Mouse (Mus musculus) limb, embryonic 11.5 days (tissue): ENCODE data around the gene Slc26a10. TPM values are rescaled to one million over a fixed set of nuclear protein-coding genes. Genes with fewer than 3 reads are reported as not detected.

Source experiments
- ATAC-seq: fragments of 200-750 bp; cut with Nextera tagmentation; 2 replicates; pipeline ENCODE4 v1.8.0; 2017; ENCODE audit warnings: low read depth; ENCODE audit not compliant: insufficient number of reproducible peaks, low FRiP score, low TSS enrichment
- DNase-seq: peaks from one replicate; pipeline ENCODE4 v3.0.0-alpha.2; 2015; ENCODE audit warnings: low spot score
- H3K27ac ChIP-seq: fragments of 300-500 bp; sonication (generic); replicated peaks from 2 replicates; pipeline ENCODE4 v1.5.1; 2014; ENCODE audit warnings: low read depth, mild to moderate bottlenecking, low read length
- H3K27me3 ChIP-seq: fragments of 300-500 bp; sonication (generic); 2 replicates; pipeline ENCODE4 v1.6.1; 2014; ENCODE audit warnings: mild to moderate bottlenecking, low read length, mixed read lengths; ENCODE audit not compliant: control insufficient read depth, insufficient read depth
- H3K36me3 ChIP-seq: fragments of 300-500 bp; sonication (generic); 2 replicates; pipeline ENCODE4 v1.6.1; 2014; ENCODE audit warnings: mild to moderate bottlenecking, low read length, moderate library complexity, mixed read lengths; ENCODE audit not compliant: control insufficient read depth, insufficient read depth
- H3K4me1 ChIP-seq: fragments of 300-500 bp; sonication (generic); 2 replicates; pipeline ENCODE4 v1.6.1; 2014; ENCODE audit warnings: low read length, mixed read lengths; ENCODE audit not compliant: control insufficient read depth, insufficient read depth
- H3K4me2 ChIP-seq: fragments of 300-500 bp; sonication (generic); 2 replicates; pipeline ENCODE4 v1.6.1; 2014; ENCODE audit warnings: low read depth, mild to moderate bottlenecking, moderate library complexity; ENCODE audit not compliant: severe bottlenecking
- H3K4me3 ChIP-seq: fragments of 300-500 bp; sonication (generic); 2 replicates; pipeline ENCODE4 v1.5.1; 2014; ENCODE audit warnings: low read depth, low read length
- H3K9ac ChIP-seq: fragments of 300-500 bp; sonication (generic); 2 replicates; pipeline ENCODE4 v1.6.1; 2014; ENCODE audit warnings: mild to moderate bottlenecking, low read length
- H3K9me3 ChIP-seq: fragments of 300-500 bp; sonication (generic); 2 replicates; pipeline ENCODE4 v1.6.1; 2016; ENCODE audit warnings: low read length; ENCODE audit not compliant: control insufficient read depth
- WGBS: fragments of 180-500 bp; shearing (Covaris S2); extraction: QIAGEN DNeasy Blood & Tissue Kit; methylation state at CpG from one replicate; pipeline ENCODE4 v1.1.7; 2014; 5-methylcytosine and 5-hydroxymethylcytosine counted together
- polyA plus RNA-seq: library from polyadenylated mRNA; unstranded; fragments of >200 nt; fragmentation: Nextera tagmentation; extraction: Ambion mirVana; gene quantifications from 2 replicates; pipeline ENCODE4 v1.2.1, GENCODE M21; 2014

The Slc26a10 gene
- polyA plus RNA-seq, 1 experiment from 2014 or later = 2.7 TPM

DNA sequence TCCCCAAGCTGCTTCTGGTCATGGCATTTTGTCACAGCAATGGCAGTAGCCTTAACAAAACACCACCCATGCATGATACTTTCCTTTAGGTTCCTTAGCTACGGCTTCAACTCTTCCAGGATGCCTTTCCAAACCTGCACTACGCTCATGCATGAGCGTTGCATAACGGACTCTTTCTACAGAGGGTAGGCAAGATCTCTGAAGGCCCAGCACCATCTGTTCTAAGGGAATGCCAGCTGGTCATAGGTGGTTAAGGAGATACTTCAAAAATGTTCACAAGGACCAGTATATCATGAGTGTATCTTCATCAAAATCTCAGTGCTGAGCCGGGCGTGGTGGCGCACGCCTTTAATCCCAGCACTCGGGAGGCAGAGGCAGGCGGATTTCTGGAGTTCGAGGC, 36.0 kb upstream of the Slc26a10 start:
- Histone ChIP-seq H3K9me3 (no peaks in the 10 kb centered on the region), H3K4me2 (no peak overlapping the region), H3K27ac (no peak overlapping the region), H3K27me3 (no peaks in the 10 kb centered on the region), H3K4me3 (no peak overlapping the region), H3K4me1 (no peaks in the 10 kb centered on the region), H3K36me3 (no peaks in the 10 kb centered on the region), H3K9ac (no peak overlapping the region)
- WGBS = 94% methylated on average over 11 of the region's 11 CpGs
- DNase-seq = no peak
- no peak for ATAC-seq

DNA sequence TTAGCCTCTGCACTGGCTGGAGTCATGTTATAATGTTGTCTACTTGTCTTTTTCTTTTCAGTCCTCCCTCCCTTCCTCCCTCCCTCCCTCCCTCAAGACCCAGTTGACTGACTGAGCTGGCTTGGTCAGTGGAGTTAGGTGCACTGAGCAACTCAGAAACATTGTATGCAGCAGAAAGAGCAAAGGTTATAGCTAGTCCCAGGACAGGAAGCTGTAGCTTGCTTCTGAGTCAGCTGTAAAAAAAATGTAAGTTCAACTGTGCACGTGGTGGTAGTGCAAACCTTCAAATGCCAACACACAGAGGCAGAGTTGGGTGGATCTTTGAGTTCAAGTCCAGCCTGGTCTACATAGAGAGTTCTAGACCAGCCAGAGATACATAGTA, 34.0 kb upstream of the Slc26a10 start:
- Histone ChIP-seq H3K4me2 (no peak overlapping the region), H3K4me1 (no peaks in the 10 kb centered on the region), H3K4me3 (no peak overlapping the region), H3K27me3 (no peaks in the 10 kb centered on the region), H3K36me3 (no peaks in the 10 kb centered on the region; the same call in 1 of the 2 replicates), H3K27ac (no peak overlapping the region), H3K9ac (no peak overlapping the region), H3K9me3 (no peaks in the 10 kb centered on the region)
- DNase-seq = no peak
- WGBS = 54% methylated on average over 1 of the region's 1 CpGs
- no peak for ATAC-seq

DNA sequence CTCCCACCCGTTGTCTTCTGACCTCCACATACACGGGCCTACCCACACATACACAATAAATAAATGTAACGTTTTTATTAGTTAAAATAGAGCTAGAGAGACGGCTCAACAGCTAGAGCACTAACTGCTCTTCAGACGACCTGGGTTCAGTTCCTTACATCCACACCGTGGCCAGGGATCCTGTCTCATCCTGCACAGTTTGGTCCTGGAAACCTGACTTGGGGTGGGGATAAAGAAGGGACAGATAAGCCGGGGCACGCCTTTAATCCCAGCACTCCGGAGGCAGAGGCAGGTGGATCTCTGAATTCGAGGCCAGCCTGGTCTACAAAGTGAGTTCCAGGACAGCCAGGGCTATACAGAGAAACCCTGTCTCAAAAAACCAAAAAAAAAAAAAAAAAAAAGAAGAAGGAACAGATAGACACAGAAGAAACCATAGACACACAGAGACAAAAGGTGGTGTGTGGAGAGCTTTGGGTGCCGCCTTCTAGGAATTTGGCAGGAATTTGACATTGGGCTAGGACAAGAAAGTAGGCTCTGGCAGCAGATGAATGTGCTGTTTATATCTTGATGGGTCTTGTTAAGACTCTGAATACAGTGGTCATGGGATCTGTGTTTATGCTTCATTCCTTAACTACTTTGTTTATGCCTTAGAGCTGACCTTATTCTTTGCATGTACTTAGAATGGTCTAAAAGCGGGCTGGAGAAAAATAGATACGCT, 33.4 kb upstream of the Slc26a10 start:
- H3K4me1 ChIP-seq = no peaks in the 10 kb centered on the region
- no peak overlapping the region for H3K27ac ChIP-seq
- H3K4me2 ChIP-seq = no peak overlapping the region
- H3K9ac ChIP-seq = no peak overlapping the region
- DNase-seq (no peak), ATAC-seq (no peak)
- no peaks in the 10 kb centered on the region; the same call in 1 of the 2 replicates for H3K36me3 ChIP-seq
- no peak overlapping the region for H3K4me3 ChIP-seq
- H3K9me3 ChIP-seq = no peaks in the 10 kb centered on the region
- WGBS = 86% methylated on average over 13 of the region's 13 CpGs
- no peaks in the 10 kb centered on the region for H3K27me3 ChIP-seq

DNA sequence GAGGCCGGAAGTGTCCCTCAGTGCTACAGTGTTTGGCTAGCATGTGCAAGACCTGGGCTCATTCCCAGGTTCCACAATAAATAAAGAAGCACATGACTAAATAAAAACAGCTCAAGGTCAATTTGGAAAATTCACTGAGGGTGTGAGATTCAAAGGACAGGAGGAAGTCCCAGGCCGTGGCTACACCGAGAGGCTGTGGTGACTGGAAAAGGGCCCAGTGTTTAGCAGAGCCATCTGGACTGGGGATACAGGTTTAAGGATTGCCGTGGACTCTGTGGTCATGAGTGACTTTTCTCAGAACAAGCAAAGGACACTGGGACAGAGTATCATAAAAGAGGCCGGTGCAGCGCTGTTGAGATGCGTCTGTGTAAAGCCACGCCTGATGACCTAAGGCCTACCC, 32.8 kb upstream of the Slc26a10 start:
- H3K27me3 ChIP-seq = no peaks in the 10 kb centered on the region
- ATAC-seq = no peak
- 88% methylated on average over 8 of the region's 8 CpGs for WGBS
- no peaks in the 10 kb centered on the region for H3K9me3 ChIP-seq
- no peak overlapping the region for H3K4me2 ChIP-seq
- no peak for DNase-seq
- no peak overlapping the region for H3K27ac ChIP-seq
- no peak overlapping the region for H3K9ac ChIP-seq
- H3K36me3 ChIP-seq = no peaks in the 10 kb centered on the region; the same call in 1 of the 2 replicates
- no peak overlapping the region for H3K4me3 ChIP-seq
- H3K4me1 ChIP-seq = no peaks in the 10 kb centered on the region

DNA sequence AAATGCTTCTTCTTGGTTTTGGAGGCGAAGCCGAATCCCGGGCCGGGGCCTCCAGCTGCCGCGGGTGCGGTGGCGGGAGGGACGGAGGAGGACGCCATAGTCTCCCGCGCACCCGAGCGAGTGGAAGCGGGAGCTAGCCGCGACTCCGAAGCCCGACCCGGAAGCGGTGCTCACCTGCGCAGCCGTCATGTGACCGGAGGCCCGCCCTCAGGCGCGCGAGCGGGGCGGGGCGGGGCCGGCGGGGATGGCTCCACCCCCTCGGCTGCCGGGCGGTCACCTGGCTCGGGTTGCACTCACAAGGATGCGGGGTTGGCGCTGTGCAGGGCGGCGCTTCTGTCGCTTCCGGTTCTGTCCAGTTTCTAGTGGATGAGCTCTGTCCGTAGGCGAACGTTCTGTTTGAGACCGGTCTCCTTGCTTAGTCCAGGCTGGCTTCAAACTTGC, 31.0 kb upstream of the Slc26a10 start, which contains the start of gene Pip4k2c:
Gene Pip4k2c (minus strand): TSS at position 172 of the 441 bp plus-strand sequence.
- no peaks in the 10 kb centered on the region for H3K9me3 ChIP-seq
- peak within 1 kb of the TSS; percentile 93 for H3K4me2 ChIP-seq
- H3K9ac ChIP-seq = peak within 1 kb of the TSS; percentile 81
- WGBS = 0% methylated on average over 47 of the region's 47 CpGs
- H3K27ac ChIP-seq = no peak within 1 kb of the TSS
- peak within 1 kb of the TSS; percentile 94 for H3K4me3 ChIP-seq
- H3K4me1 ChIP-seq = no peaks in the 10 kb centered on the region
- H3K36me3 ChIP-seq = peaks cover 2% of the 10 kb centered on the region; the same call in 1 of the 2 replicates
- ATAC-seq = peak; percentile 99
- DNase-seq = peak; percentile 93
- H3K27me3 ChIP-seq = no peaks in the 10 kb centered on the region

DNA sequence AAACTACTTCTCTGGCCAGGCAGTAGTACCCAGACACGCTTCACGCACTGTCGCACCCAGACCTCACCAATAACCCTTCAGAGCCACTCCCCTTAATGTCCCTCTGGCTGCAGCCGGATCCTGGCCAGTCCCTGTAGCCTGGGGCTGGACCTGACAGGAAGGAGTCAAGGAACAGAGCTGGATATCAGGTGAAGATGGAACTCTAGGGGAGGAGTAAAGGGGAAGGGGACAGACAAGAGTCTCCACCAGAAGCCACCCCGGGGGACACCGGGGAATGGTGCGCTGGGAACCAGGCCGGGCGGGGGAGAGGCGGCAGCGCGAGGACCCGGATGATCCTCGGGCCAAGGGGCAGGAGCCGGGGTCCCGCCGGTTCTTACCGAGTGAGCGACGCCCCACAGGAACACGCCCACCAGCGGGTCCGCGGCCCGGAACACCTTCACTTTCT, 30.5 kb upstream of the Slc26a10 start:
- no peak for DNase-seq
- Histone ChIP-seq H3K27ac (no peak overlapping the region), H3K4me2 (peak overlapping the region; percentile 93), H3K9me3 (no peaks in the 10 kb centered on the region), H3K4me1 (no peaks in the 10 kb centered on the region), H3K4me3 (peak overlapping the region; percentile 94), H3K9ac (peak overlapping the region; percentile 81), H3K27me3 (no peaks in the 10 kb centered on the region), H3K36me3 (peaks cover 2% of the 10 kb centered on the region; the same call in 1 of the 2 replicates)
- WGBS = 0% methylated on average over 25 of the region's 25 CpGs
- peak; percentile 60 for ATAC-seq

DNA sequence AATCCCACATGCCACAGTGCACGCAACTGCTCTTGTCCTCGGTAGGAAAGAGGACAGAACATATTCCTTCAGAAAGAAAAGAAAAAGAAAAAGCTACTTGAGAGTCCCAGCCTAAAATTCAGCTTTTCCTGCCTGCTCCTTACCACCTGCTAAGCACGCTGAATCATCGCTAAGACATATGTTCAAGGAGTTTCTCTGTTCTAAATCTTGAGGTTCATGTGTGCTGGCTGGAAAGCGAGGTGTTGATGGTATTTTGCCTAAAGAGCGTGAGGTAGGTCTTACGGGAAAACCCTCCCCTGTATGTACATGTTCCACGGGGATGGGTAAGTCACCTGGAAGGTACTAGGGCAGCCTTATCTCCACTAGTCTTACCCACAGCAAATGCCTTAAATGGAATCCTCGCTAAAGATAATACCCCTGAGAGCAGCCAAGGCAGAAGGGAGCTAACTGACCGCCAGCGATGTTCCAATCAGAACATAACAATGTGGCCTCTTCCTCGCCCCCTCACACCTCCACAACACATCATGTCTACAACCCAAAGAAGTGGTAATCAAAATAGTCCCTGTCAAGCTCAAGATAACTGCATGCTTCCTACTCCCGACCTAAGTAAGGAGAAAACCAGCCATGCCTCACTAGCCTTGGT, 29.6 kb upstream of the Slc26a10 start:
- Histone ChIP-seq H3K4me2 (peak overlapping the region; percentile 93; the same call in 1 of the 2 replicates), H3K9me3 (no peaks in the 10 kb centered on the region), H3K9ac (no peak overlapping the region), H3K4me3 (peak overlapping the region; percentile 94), H3K27ac (no peak overlapping the region), H3K36me3 (peaks cover 2% of the 10 kb centered on the region; the same call in 1 of the 2 replicates), H3K4me1 (no peaks in the 10 kb centered on the region), H3K27me3 (no peaks in the 10 kb centered on the region)
- 88% methylated on average over 13 of the region's 13 CpGs for WGBS
- no peak for ATAC-seq
- DNase-seq = no peak

DNA sequence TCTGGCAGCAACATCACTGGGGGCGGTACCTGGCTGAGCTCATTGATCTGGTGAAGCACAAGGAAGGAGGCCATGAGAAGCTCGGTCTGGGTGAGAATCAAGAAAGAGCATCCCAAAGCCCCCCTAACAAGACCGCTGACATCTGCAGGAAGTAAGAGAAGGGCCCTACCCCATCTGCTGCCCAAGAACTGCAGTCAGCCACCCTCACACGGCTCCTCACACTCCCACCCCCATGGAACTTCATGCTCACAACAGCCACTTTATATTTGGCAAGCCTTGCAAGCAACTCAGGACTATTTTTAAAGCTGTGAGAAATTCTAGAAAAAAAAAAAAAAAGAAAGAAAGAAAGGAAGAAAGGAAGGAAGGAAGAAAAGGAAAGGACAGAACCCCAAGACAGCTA, 28.5 kb upstream of the Slc26a10 start:
- Histone ChIP-seq H3K4me2 (no peak overlapping the region), H3K4me3 (no peak overlapping the region), H3K27ac (no peak overlapping the region), H3K9me3 (no peaks in the 10 kb centered on the region), H3K4me1 (no peaks in the 10 kb centered on the region), H3K9ac (no peak overlapping the region), H3K27me3 (no peaks in the 10 kb centered on the region), H3K36me3 (peaks cover 3% of the 10 kb centered on the region; the same call in 1 of the 2 replicates)
- ATAC-seq = no peak
- DNase-seq = no peak
- 79% methylated on average over 4 of the region's 4 CpGs for WGBS
